Comparison of ENCODE assay signal across 19 mouse cellular contexts in genomic region chr11:96758402-96758801, GRCm38 (mm10).
"Had no signal": no experiment of that assay in that cellular context is flagged by ENCODE, and none has a peak within 500 bp of the region (broad histone marks: within the 10 kb centered on the region; RNA-seq: fewer than 3 reads in every experiment).

No protein-coding gene starts in this region.

- DNase-seq: liver, postnatal 0 days; lung, adult 2 months; lung, postnatal 14 days; lung, postnatal 36 days; right cerebral cortex, postnatal 14 days; thymus, adult 2 months; thymus, postnatal 25 days; thymus, postnatal 4 days had no signal

- H3K27me3 ChIP-seq: liver, embryonic 15.5 days; lung, embryonic 15.5 days; midbrain, embryonic 13.5 days; midbrain, embryonic 15.5 days; neural tube, embryonic 13.5 days; stomach, embryonic 15.5 days had no signal

- H3K4me1 ChIP-seq: liver, embryonic 15.5 days; stomach, embryonic 15.5 days had no signal

- H3K4me3 ChIP-seq: liver, embryonic 15.5 days; lung, embryonic 15.5 days; megakaryocyte, embryonic 14.5 days; midbrain, embryonic 13.5 days; midbrain, embryonic 15.5 days; neural tube, embryonic 13.5 days; stomach, embryonic 15.5 days had no signal

- H3K4me2 ChIP-seq: liver, embryonic 15.5 days; lung, embryonic 15.5 days; midbrain, embryonic 11.5 days; midbrain, embryonic 13.5 days; midbrain, embryonic 15.5 days; neural tube, embryonic 13.5 days; stomach, embryonic 15.5 days had no signal

- ATAC-seq: liver, postnatal 0 days; lung, postnatal 0 days; midbrain, embryonic 13.5 days; midbrain, embryonic 15.5 days had no signal

- H3K36me3 ChIP-seq: liver, embryonic 15.5 days; lung, embryonic 15.5 days; midbrain, embryonic 13.5 days; midbrain, embryonic 15.5 days; neural tube, embryonic 13.5 days; stomach, embryonic 15.5 days had no signal

- H3K9me3 ChIP-seq: liver, embryonic 15.5 days; lung, embryonic 15.5 days; midbrain, embryonic 15.5 days; neural tube, embryonic 13.5 days; stomach, embryonic 15.5 days had no signal

- H3K27ac ChIP-seq: liver, embryonic 15.5 days; lung, embryonic 15.5 days; macrophage; midbrain, embryonic 13.5 days; midbrain, embryonic 15.5 days; neural tube, embryonic 13.5 days; stomach, embryonic 15.5 days; stomach, postnatal 0 days had no signal

- H3K9ac ChIP-seq: liver, embryonic 15.5 days; liver, postnatal 0 days; lung, embryonic 15.5 days; midbrain, embryonic 13.5 days; midbrain, embryonic 15.5 days; neural tube, embryonic 13.5 days; stomach, embryonic 15.5 days had no signal
